Mouse (Mus musculus): Measurements from ENCODE around the gene Gclm. TPM values are rescaled to one million over a fixed set of nuclear protein-coding genes. Genes with fewer than 3 reads are reported as not detected.

Gene Gclm
- polyA plus RNA-seq (2012; fragmentation: generic; extraction: Trizol): 23.2 TPM

- TF ChIP-seq MYOG (IDR thresholded peaks at IDR 0.05; ENCODE audit: control insufficient read depth in 1 of 3, insufficient read depth in 1 of 3, insufficient read length in 2 of 3, low read depth in 2 of 3): peak in 1 of 3 experiments; percentile 5
- no peak for TF ChIP-seq SRF (IDR thresholded peaks at IDR 0.05; ENCODE audit: control insufficient read depth, insufficient read length, low read depth)
- peak; percentile 92 for TF ChIP-seq POLR2AphosphoS2 (IDR thresholded peaks at IDR 0.05; ENCODE audit: insufficient read length, low read depth)
- peak in 1 of 3 experiments; percentile 20 for TF ChIP-seq MYOD1 (IDR thresholded peaks at IDR 0.05; ENCODE audit: control insufficient read depth in 1 of 3, insufficient read length in 2 of 3, low read depth in 2 of 3)
- TF ChIP-seq POLR2A (IDR thresholded peaks at IDR 0.05; ENCODE audit: insufficient read length, low read depth): peak; percentile 82
- peak within 1 kb of the TSS; percentile 75 for H3K4me2 ChIP-seq (ENCODE audit: low read depth)
- H3K79me2 ChIP-seq (ENCODE audit: control insufficient read depth, insufficient read depth): peaks cover 38% of the 10 kb centered on the region
Observed at GRCm38 (mm10) chr3:122245215-122245877, at the start of gene Gclm. Gclm (plus strand) TSS chr3:122245557.

GRCm38 (mm10) chr3:122196621-122197298 lies 48.6 kb upstream of the Gclm start:
- H3K36me3 ChIP-seq (ENCODE audit: control insufficient read depth, insufficient read depth): no peaks in the 10 kb centered on the region
- H3K4me3 ChIP-seq: no peak overlapping the region
- H3K4me2 ChIP-seq (ENCODE audit: low read depth): no peak overlapping the region
- no peak for TF ChIP-seq CEBPB (IDR thresholded peaks at IDR 0.05; ENCODE audit: insufficient read depth, poor library complexity, severe bottlenecking)
- no peak for TF ChIP-seq E2F4 (IDR thresholded peaks at IDR 0.05; ENCODE audit: insufficient read depth)
- no peak for TF ChIP-seq POLR2A (IDR thresholded peaks at IDR 0.05; ENCODE audit: insufficient read length, low read depth)
- no peak for TF ChIP-seq TCF12 (IDR thresholded peaks at IDR 0.05; ENCODE audit: insufficient read depth, poor library complexity, severe bottlenecking)
- no peak for TF ChIP-seq USF1 (IDR thresholded peaks at IDR 0.05; ENCODE audit: low read depth)
- no peak for TF ChIP-seq SRF (IDR thresholded peaks at IDR 0.05; ENCODE audit: control insufficient read depth, insufficient read length, low read depth)
- TF ChIP-seq MYOG (IDR thresholded peaks at IDR 0.05; ENCODE audit: control insufficient read depth in 1 of 3, insufficient read depth in 1 of 3, insufficient read length in 2 of 3, low read depth in 2 of 3): no peak
- no peak for TF ChIP-seq MAX (IDR thresholded peaks at IDR 0.05; ENCODE audit: low read depth)
- no peak for TF ChIP-seq POLR2AphosphoS2 (IDR thresholded peaks at IDR 0.05; ENCODE audit: insufficient read length, low read depth)
- TF ChIP-seq REST (IDR thresholded peaks at IDR 0.05; ENCODE audit: insufficient read depth, insufficient read length): no peak
- no peak for TF ChIP-seq MYOD1 (IDR thresholded peaks at IDR 0.05; ENCODE audit: control insufficient read depth in 1 of 3, insufficient read length in 2 of 3, low read depth in 2 of 3)
- no peak for TF ChIP-seq TCF3 (IDR thresholded peaks at IDR 0.05; ENCODE audit: insufficient read length, low read depth)
- no peak overlapping the region for H3ac ChIP-seq (ENCODE audit: control insufficient read depth, insufficient read length)
- H3K79me2 ChIP-seq (ENCODE audit: control insufficient read depth, insufficient read depth): no peaks in the 10 kb centered on the region
- no peaks in the 10 kb centered on the region for H3K27me3 ChIP-seq (ENCODE audit: control insufficient read depth, insufficient read depth, insufficient read length)

More at GRCm38 (mm10) chr3:122245215-122245877, at the start of gene Gclm:
- Histone ChIP-seq H3ac (ENCODE audit: control insufficient read depth, insufficient read length) (peak within 1 kb of the TSS; percentile 92), H3K36me3 (ENCODE audit: control insufficient read depth, insufficient read depth) (no peaks in the 10 kb centered on the region), H3K4me3 (peak within 1 kb of the TSS; percentile 37), H3K27me3 (ENCODE audit: control insufficient read depth, insufficient read depth, insufficient read length) (peaks cover 4% of the 10 kb centered on the region)

- no peaks in the 10 kb centered on the region for H3K79me2 ChIP-seq (ENCODE audit: control insufficient read depth, insufficient read depth)
- H3ac ChIP-seq (ENCODE audit: control insufficient read depth, insufficient read length): no peak overlapping the region
- no peak overlapping the region for H3K4me3 ChIP-seq
- no peak overlapping the region for H3K4me2 ChIP-seq (ENCODE audit: low read depth)
- no peak for TF ChIP-seq POLR2AphosphoS2 (IDR thresholded peaks at IDR 0.05; ENCODE audit: insufficient read length, low read depth)
- no peak for TF ChIP-seq SRF (IDR thresholded peaks at IDR 0.05; ENCODE audit: control insufficient read depth, insufficient read length, low read depth)
- no peak for TF ChIP-seq TCF3 (IDR thresholded peaks at IDR 0.05; ENCODE audit: insufficient read length, low read depth)
- no peak for TF ChIP-seq POLR2A (IDR thresholded peaks at IDR 0.05; ENCODE audit: insufficient read length, low read depth)
- TF ChIP-seq TCF12 (IDR thresholded peaks at IDR 0.05; ENCODE audit: insufficient read depth, poor library complexity, severe bottlenecking): no peak
- TF ChIP-seq MAX (IDR thresholded peaks at IDR 0.05; ENCODE audit: low read depth): no peak
- no peak for TF ChIP-seq USF1 (IDR thresholded peaks at IDR 0.05; ENCODE audit: low read depth)
- TF ChIP-seq REST (IDR thresholded peaks at IDR 0.05; ENCODE audit: insufficient read depth, insufficient read length): no peak
- TF ChIP-seq CEBPB (IDR thresholded peaks at IDR 0.05; ENCODE audit: insufficient read depth, poor library complexity, severe bottlenecking): no peak
- TF ChIP-seq MYOG (IDR thresholded peaks at IDR 0.05; ENCODE audit: control insufficient read depth in 1 of 3, insufficient read depth in 1 of 3, insufficient read length in 2 of 3, low read depth in 2 of 3): no peak
- TF ChIP-seq MYOD1 (IDR thresholded peaks at IDR 0.05; ENCODE audit: control insufficient read depth in 1 of 3, insufficient read length in 2 of 3, low read depth in 2 of 3): no peak
- TF ChIP-seq E2F4 (IDR thresholded peaks at IDR 0.05; ENCODE audit: insufficient read depth): no peak
- H3K36me3 ChIP-seq (ENCODE audit: control insufficient read depth, insufficient read depth): no peaks in the 10 kb centered on the region
- no peaks in the 10 kb centered on the region for H3K27me3 ChIP-seq (ENCODE audit: control insufficient read depth, insufficient read depth, insufficient read length)
Observed at GRCm38 (mm10) chr3:122198532-122198931, 46.8 kb upstream of the Gclm start.

GRCm38 (mm10) chr3:122198966-122199381 lies 46.4 kb upstream of the Gclm start:
- no peak overlapping the region for H3ac ChIP-seq (ENCODE audit: control insufficient read depth, insufficient read length)
- no peaks in the 10 kb centered on the region for H3K79me2 ChIP-seq (ENCODE audit: control insufficient read depth, insufficient read depth)
- H3K36me3 ChIP-seq (ENCODE audit: control insufficient read depth, insufficient read depth): no peaks in the 10 kb centered on the region
- TF ChIP-seq MYOG (IDR thresholded peaks at IDR 0.05; ENCODE audit: control insufficient read depth in 1 of 3, insufficient read depth in 1 of 3, insufficient read length in 2 of 3, low read depth in 2 of 3) (no peak), USF1 (IDR thresholded peaks at IDR 0.05; ENCODE audit: low read depth) (peak; percentile 12), MAX (IDR thresholded peaks at IDR 0.05; ENCODE audit: low read depth) (no peak)
- no peaks in the 10 kb centered on the region for H3K27me3 ChIP-seq (ENCODE audit: control insufficient read depth, insufficient read depth, insufficient read length)
- H3K4me2 ChIP-seq (ENCODE audit: low read depth): no peak overlapping the region
- H3K4me3 ChIP-seq: no peak overlapping the region

All from myocyte (in vitro differentiated cells).